Mouse (Mus musculus): ENCODE data around the gene Cep126.

GRCm38 (mm10) chr9:8157011-8157410 lies 22.9 kb upstream of the Cep126 start:
- TF ChIP-seq EP300 (IDR thresholded peaks at IDR 0.05; ENCODE audit: low read depth): no peak
- TF ChIP-seq CTCF (IDR thresholded peaks at IDR 0.05; ENCODE audit: low read depth): no peak

Data from heart, postnatal 0 days (tissue).